Mouse (Mus musculus): ENCODE data around the gene Jarid2. TPM values are rescaled to one million over a fixed set of nuclear protein-coding genes. Genes with fewer than 3 reads are reported as not detected.

Jarid2 gene
- polyA plus RNA-seq, 1 experiment from 2014 or later, result 12.0 TPM

DNA sequence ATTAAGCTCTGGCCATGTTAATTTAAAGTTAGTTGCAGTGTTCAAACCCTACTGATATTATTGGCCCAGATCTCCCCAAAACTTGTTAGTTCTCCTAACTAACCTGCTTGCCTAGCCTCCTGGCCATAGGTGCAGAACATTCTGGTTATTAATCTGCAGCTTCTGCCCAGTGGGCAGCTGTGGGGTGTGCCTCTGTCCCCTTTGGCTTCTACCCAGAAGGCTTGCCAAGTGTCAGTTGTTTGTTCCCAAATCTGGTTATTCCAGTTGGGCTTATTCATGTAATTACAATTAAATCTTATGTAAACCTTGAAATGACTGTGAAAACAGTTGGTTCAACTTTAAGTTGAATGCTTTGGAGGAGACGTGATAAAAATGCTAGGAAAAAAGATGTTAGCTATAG is 8.0 kb downstream of the Jarid2 start:
- no peak for DNase-seq (ENCODE audit: low read depth, low spot score)
- in situ Hi-C loops (cut with MboI; ENCODE audit: low pct_unique_long_range_greater_than_20kb), result loop anchor here (10.0 kb wide), 1 partner anchor 238 kb away; no protein-coding TSS in a partner anchor
- POLR2A ChIA-PET, result interaction anchor here (0.7 to 1.1 kb wide), 2 partner anchors 9 to 50 kb away, joined by 3 read pairs; no protein-coding TSS in a partner anchor
- no peak for ATAC-seq
- no peaks in the 10 kb centered on the region for H3K27me3 ChIP-seq
- CTCF ChIA-PET, result interaction anchor here (0.5 to 1.1 kb wide), 2 partner anchors 13 to 491 kb away, joined by 3 read pairs; no protein-coding TSS in a partner anchor
- no peak for TF ChIP-seq CTCF (IDR thresholded peaks at IDR 0.05)

DNA sequence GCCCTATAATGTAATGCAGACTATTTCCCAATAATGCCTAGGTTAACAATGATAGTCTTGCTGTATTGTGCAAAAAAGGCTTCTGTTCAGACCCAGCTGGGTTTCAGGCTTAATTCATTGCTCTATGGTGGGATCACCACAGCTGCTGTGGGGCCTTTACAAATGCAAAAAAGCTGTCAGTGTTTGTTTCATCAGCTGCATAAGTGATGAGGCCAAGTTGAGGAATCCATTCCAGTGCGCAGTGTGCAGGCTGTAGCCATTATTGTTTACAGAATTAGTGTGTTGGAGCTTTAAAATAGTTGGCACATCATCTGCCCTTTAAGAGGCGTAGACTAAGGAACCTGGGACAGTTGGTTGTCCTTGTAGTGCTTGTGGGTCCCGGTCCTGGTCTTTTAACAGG is 22.5 kb downstream of the Jarid2 start:
- ChIA-PET POLR2A (no interaction called here), CTCF (interaction anchor here (1.1 to 1.6 kb wide), 2 partner anchors 11 to 57 kb away, joined by 3 to 4 read pairs; no protein-coding TSS in a partner anchor)
- ATAC-seq, result no peak
- DNase-seq (ENCODE audit: low read depth, low spot score), result no peak
- H3K27me3 ChIP-seq, result no peaks in the 10 kb centered on the region
- TF ChIP-seq CTCF (IDR thresholded peaks at IDR 0.05), result no peak
- in situ Hi-C loops (cut with MboI; ENCODE audit: low pct_unique_long_range_greater_than_20kb), result no loop called here

DNA sequence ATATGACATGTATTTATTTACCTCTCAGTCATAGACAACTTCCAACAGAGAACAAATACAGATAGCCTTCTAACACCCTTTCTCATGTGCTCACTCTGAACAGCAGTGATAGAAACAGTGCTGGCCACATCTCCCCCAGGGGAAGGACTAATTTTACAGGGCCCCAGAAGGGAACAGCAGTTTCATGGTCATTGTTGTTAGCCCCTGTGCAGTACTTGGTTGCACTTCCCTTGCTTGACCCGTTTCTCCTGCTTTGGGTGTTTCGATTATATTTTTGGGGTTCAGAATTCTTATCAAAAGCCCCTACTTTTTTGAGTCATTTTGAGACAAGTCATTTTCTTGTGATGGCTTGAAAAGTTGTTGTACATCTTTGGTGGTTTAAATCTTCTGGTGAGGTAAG is 23.9 kb downstream of the Jarid2 start:
- DNase-seq (ENCODE audit: low read depth, low spot score) (no peak), ATAC-seq (no peak)
- no peaks in the 10 kb centered on the region for H3K27me3 ChIP-seq
- no peak for TF ChIP-seq CTCF (IDR thresholded peaks at IDR 0.05)
- in situ Hi-C loops (cut with MboI; ENCODE audit: low pct_unique_long_range_greater_than_20kb), result no loop called here
- CTCF ChIA-PET, result no interaction called here
- POLR2A ChIA-PET, result no interaction called here

DNA sequence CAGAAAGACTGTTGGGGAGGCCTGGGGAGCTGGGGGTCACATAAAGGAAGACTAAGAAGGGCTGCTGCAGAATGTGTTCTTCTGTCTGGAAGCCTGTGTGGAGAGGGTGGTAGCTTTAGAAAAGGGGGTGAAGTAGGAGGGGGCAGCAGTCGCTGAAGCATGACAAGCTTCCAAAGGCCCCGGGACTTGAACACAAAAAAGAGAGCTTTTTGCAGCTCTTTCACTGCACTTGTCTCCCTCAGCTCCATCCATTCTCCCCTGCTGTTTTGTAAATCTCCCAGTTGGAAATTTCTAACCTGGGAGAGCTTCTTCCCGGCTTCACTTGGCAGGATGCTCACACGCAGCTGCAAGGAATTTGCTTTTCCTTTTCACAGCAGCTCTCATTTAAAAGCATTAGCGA is 26.2 kb downstream of the Jarid2 start:
- POLR2A ChIA-PET, result interaction anchor here (1.2 kb wide), 1 partner anchor 11 kb away, joined by 3 read pairs; no protein-coding TSS in a partner anchor
- no peaks in the 10 kb centered on the region for H3K27me3 ChIP-seq
- DNase-seq (ENCODE audit: low read depth, low spot score) (no peak), ATAC-seq (no peak)
- CTCF ChIA-PET, result interaction anchor here (1.3 to 2.1 kb wide), 2 partner anchors 9 to 15 kb away, joined by 4 to 5 read pairs; no protein-coding TSS in a partner anchor
- TF ChIP-seq CTCF (IDR thresholded peaks at IDR 0.05), result no peak
- in situ Hi-C loops (cut with MboI; ENCODE audit: low pct_unique_long_range_greater_than_20kb), result no loop called here

DNA sequence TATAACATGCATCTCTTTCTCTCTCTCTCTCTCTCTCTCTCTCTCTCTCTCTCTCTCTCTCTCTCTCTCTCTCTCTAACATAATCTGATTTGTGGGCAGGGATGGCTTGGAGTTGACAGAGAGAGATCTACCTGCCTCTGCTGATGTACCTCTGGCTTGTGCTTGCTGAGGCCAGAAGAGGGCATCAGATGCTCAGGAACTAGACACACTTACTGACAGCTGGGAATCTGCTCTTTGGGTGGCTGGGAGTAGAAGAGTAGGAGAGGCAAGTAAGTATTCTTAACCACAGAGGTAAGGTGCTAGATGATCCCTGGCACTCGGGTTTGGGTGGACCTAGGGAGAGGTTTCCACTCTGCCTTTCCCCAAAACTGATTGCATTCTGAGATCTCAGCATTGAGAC is 29.5 kb downstream of the Jarid2 start:
- CTCF ChIA-PET, result interaction anchor here (1.0 to 2.0 kb wide), 4 partner anchors 12 to 890 kb away, joined by 3 to 6 read pairs (median 4); no protein-coding TSS in a partner anchor
- DNase-seq (ENCODE audit: low read depth, low spot score), result no peak
- POLR2A ChIA-PET, result no interaction called here
- peak; percentile 60 for TF ChIP-seq CTCF (IDR thresholded peaks at IDR 0.05)
- ATAC-seq, result no peak
- H3K27me3 ChIP-seq, result no peaks in the 10 kb centered on the region
- in situ Hi-C loops (cut with MboI; ENCODE audit: low pct_unique_long_range_greater_than_20kb), result no loop called here

DNA sequence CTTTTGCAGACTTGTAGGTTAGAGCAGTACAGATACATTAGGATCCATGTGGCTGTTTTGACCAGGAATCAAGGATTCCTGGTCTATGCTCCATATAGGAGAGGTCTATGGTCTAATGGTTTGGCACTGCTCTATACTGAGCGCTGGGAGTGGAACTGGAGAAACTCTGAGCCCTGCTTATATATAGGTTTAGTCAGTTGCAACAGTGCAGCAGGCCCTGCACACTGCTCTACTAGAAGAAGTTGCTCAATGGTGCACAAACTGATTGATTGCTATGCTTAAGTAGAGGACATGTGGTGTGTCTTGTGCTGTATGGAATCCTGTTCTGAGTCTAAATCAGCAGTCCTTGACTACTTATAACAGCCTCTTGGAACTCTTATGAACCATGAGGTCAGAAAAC is 31.5 kb downstream of the Jarid2 start:
- ChIA-PET CTCF (interaction anchor here (1.1 to 2.0 kb wide), 3 partner anchors 26 to 29 kb away, joined by 3 to 4 read pairs (median 4); no protein-coding TSS in a partner anchor), POLR2A (no interaction called here)
- no peak for TF ChIP-seq CTCF (IDR thresholded peaks at IDR 0.05)
- ATAC-seq (no peak), DNase-seq (ENCODE audit: low read depth, low spot score) (no peak)
- H3K27me3 ChIP-seq, result no peaks in the 10 kb centered on the region
- in situ Hi-C loops (cut with MboI; ENCODE audit: low pct_unique_long_range_greater_than_20kb), result no loop called here

DNA sequence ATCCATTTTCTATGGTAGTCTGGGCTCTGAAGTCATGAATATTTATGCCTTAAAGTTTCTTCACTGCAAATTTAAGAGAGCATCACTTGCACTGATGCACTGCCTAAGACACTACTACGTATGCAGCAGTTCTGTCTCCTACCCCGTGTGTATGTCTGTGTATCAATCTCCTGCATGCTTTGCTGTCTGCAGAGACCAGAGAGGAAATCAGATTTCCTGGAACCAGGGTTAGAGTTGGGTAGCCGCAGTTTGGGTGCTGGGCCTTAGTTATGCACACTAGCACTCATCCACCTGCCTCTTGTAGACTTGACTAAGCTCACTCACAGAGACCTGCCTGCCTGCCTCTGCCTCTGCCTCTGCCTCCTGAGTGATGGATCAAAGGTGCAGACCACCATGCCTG is 33.8 kb downstream of the Jarid2 start:
- TF ChIP-seq CTCF (IDR thresholded peaks at IDR 0.05), result no peak
- in situ Hi-C loops (cut with MboI; ENCODE audit: low pct_unique_long_range_greater_than_20kb), result no loop called here
- no peaks in the 10 kb centered on the region for H3K27me3 ChIP-seq
- no peak for ATAC-seq
- ChIA-PET POLR2A (no interaction called here), CTCF (no interaction called here)
- no peak for DNase-seq (ENCODE audit: low read depth, low spot score)

DNA sequence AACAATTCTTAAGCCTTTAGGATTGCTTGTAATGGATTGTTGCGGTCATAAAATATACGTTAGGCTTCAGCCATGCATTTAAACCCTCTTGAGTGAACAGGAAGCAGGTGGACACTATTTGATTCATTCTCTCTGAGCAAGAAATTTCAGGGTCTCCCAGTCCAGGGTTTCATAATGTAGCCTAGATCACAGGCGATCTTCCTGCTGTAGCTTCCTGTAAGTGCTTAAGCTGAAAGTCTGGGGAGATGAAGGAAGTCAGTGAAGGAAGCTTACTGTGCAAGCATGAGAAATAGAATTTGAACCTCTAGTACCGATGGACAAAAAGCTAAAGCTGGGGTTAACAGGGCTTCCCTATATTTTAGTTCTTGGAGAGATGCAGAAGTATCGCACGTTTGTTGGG is 38.5 kb downstream of the Jarid2 start:
- DNase-seq (ENCODE audit: low read depth, low spot score) (no peak), ATAC-seq (no peak)
- in situ Hi-C loops (cut with MboI; ENCODE audit: low pct_unique_long_range_greater_than_20kb), result no loop called here
- ChIA-PET POLR2A (interaction anchor here (0.9 kb wide), 1 partner anchor 24 kb away, joined by 3 read pairs; no protein-coding TSS in a partner anchor), CTCF (interaction anchor here (1.0 to 2.0 kb wide), 3 partner anchors 19 to 1152 kb away, joined by 3 to 5 read pairs (median 4); partner anchors contain the start of gene Rnf182)
- no peaks in the 10 kb centered on the region for H3K27me3 ChIP-seq
- TF ChIP-seq CTCF (IDR thresholded peaks at IDR 0.05), result no peak

DNA sequence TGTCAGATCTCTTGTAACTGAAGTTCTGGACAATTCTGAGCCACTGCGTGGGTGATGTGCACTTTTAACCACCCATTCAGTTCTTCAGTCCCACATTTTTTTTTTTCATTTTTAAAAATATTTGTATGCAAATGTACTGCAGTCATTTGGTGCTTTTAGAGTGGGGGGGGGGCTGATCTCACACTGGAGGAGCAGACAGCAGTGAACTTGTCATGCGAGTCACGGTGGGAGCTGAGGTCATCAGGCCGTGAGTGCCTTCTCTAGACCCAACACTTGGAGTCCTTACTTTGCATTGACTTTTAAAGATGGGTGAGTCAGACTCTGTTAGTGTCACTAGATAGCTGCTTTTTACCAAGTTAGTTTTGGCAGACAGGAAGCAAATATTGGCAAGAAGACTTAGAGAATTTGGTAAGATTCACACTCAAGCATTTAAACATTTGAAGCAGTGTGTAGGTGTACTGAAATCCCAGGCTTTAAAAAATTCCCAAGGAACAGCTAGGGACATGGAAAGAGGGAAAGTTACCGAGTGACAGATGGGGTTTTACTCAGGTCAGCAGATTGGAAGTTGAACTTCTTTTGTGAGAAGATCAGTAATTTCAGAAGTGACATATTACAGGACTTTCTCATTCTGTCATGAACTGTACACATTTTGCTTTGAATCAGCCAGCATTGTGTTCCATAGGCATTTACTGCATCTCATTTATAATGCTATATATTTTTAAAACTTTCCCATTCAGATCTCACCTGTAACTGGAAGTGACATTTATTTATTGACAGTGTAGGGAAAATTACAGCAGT is 41.7 kb downstream of the Jarid2 start:
- no peak for TF ChIP-seq CTCF (IDR thresholded peaks at IDR 0.05)
- ChIA-PET CTCF (no interaction called here), POLR2A (no interaction called here)
- ATAC-seq (no peak), DNase-seq (ENCODE audit: low read depth, low spot score) (no peak)
- H3K27me3 ChIP-seq, result no peaks in the 10 kb centered on the region
- in situ Hi-C loops (cut with MboI; ENCODE audit: low pct_unique_long_range_greater_than_20kb), result no loop called here

DNA sequence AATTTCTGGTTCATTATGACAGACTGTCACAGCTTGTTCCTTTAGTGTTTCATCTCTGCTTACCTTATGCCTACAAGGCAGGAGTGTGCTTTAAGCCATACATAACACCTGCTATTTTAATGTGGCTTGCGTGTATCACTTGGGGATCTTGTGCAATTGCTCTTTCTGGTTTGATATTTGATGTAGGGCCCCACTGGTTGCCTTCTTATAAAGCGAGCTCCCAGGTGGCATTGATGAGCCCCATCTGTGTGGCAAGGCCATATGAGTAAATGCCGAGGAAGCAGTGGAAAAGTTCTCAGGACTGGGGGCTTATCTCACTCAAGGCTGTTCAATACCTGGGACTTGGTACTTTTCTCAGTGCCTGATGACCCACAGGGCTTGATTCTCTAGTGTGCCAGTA is 43.5 kb downstream of the Jarid2 start:
- no peaks in the 10 kb centered on the region for H3K27me3 ChIP-seq
- POLR2A ChIA-PET, result interaction anchor here (0.7 kb wide), 2 partner anchors 39 to 892 kb away, joined by 3 read pairs; no protein-coding TSS in a partner anchor
- in situ Hi-C loops (cut with MboI; ENCODE audit: low pct_unique_long_range_greater_than_20kb), result no loop called here
- CTCF ChIA-PET, result no interaction called here
- no peak for DNase-seq (ENCODE audit: low read depth, low spot score)
- TF ChIP-seq CTCF (IDR thresholded peaks at IDR 0.05), result no peak
- ATAC-seq, result no peak

DNA sequence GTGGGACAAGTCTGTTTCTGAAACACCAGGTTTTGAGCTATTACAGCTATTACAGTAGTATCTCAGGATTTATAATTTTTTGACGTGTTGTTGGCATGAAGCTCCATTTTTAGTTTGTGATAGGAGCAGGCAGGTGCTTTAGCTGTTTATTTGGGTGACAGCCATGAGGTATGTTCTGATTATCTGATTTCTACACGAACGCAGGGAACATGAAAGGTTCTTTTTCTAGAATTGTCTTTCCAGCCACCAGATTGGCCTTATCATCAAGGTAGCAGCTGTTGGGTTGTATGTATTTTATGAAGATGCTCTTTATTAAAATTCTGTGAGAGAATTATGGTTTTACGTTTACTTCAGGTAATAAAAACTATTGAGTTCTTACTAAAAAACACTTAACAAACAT is 45.1 kb downstream of the Jarid2 start:
- H3K27me3 ChIP-seq, result no peaks in the 10 kb centered on the region
- DNase-seq (ENCODE audit: low read depth, low spot score) (no peak), ATAC-seq (no peak)
- CTCF ChIA-PET, result interaction anchor here (1.3 kb wide), 1 partner anchor 41 kb away, joined by 3 read pairs; no protein-coding TSS in a partner anchor
- in situ Hi-C loops (cut with MboI; ENCODE audit: low pct_unique_long_range_greater_than_20kb), result no loop called here
- POLR2A ChIA-PET, result interaction anchor here (0.7 kb wide), 1 partner anchor 52 kb away, joined by 4 read pairs; no protein-coding TSS in a partner anchor
- no peak for TF ChIP-seq CTCF (IDR thresholded peaks at IDR 0.05)

Data from Patski (cell line).